Mouse (Mus musculus): ENCODE results near the gene Hdac4. TPM values are rescaled to one million over a fixed set of nuclear protein-coding genes. Genes with fewer than 3 reads are reported as not detected.

The Hdac4 gene
- 9.2 and 9.9 TPM in 2 replicates for polyA plus RNA-seq (2015; fragmentation: Nextera tagmentation; extraction: Ambion mirVana)

GRCm38 (mm10) chr1:92195360-92196149 is at the start of gene Hdac4:
TSS of gene Hdac4 (minus strand) at chr1:92195699.

